Mouse (Mus musculus) thymus, postnatal 36 days (tissue): ENCODE results near the gene Nceh1.

Experiments
- DNase-seq, 2 experiments: peaks; one replicate each; pipeline ENCODE4 v3.0.0; 2022; ENCODE audit warnings: mixed read lengths in 2 of 2

Nceh1 gene

GRCm38 (mm10) chr3:27191856-27192255 lies 9.1 kb downstream of the Nceh1 start:
- no peak for DNase-seq

- DNase-seq, result peak in 1 of 2 experiments; percentile 16
Measured at GRCm38 (mm10) chr3:27193844-27194317, 11.1 kb downstream of the Nceh1 start.

GRCm38 (mm10) chr3:27195153-27195552 lies 12.4 kb downstream of the Nceh1 start:
- DNase-seq, result no peak

GRCm38 (mm10) chr3:27195573-27196227 lies 12.9 kb downstream of the Nceh1 start:
- DNase-seq, result no peak

GRCm38 (mm10) chr3:27196529-27196928 lies 13.8 kb downstream of the Nceh1 start:
- no peak for DNase-seq

DNA sequence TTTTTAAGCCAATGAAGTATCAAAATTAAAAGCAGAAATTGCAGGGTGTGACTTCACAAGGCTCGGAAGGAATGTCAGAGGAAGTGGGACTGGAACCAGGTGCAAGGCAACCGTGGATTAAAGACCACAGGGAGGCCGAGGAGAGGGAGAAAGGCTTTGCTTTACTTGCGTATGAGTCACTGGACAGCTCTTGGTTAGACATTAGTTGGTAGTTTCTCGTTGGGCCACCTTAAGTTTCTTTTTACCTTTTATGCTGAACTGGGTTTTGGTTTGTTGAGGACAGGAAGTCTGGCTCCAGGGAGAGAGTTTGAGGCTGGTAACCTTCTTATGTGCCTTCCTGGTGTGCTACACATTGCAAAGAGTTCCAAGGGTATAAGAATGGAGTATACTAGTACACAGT lies 15.1 kb downstream of the Nceh1 start:
- DNase-seq, result no peak

DNA sequence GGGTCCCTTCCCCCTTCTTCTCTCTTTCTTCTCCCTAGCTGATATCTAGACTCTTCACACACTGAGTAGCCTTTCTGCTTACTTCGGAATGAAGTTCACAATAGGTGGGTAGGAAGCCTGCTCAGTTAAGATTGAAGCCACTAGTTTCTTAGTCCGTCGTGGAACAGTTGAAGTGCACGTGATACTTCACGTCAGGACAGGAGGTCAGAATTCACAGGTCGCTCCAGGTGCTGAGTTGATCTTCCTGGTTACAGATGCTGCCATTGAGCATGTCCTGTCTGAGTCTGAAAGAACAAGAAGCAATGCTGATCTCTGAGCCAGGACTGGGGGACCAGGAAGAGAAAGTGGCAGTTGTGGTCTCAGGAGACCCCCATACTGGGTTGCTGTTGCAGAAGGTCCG lies 16.4 kb downstream of the Nceh1 start:
- no peak for DNase-seq

GRCm38 (mm10) chr3:27201728-27202411 lies 19.1 kb downstream of the Nceh1 start:
- no peak for DNase-seq

- DNase-seq, result no peak
Measured at GRCm38 (mm10) chr3:27205068-27205467, 22.3 kb downstream of the Nceh1 start.

GRCm38 (mm10) chr3:27205514-27206220 lies 22.9 kb downstream of the Nceh1 start:
- no peak for DNase-seq

GRCm38 (mm10) chr3:27206221-27206560 lies 23.4 kb downstream of the Nceh1 start:
- no peak for DNase-seq

- DNase-seq, result no peak
Measured at GRCm38 (mm10) chr3:27206577-27206976, 23.8 kb downstream of the Nceh1 start.

DNA sequence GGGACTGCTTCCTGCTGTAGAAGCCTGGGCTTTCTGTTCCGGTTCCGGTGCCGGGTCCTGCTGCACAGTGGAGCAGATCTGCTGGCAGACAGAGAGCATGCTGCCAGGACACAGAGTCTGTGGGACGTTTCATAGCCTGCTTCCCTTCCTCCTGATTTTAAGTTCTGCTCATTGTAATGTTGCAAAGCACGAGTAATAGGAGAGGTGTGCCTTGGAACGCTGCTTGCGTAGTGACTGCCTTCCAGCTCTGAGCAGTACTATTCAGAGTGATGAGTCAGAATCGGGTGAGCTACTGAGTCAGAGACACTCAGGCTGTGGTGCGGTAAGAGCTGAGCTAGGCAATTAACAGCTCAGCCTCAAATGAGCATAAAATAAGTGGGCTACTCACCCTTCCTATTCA lies 26.9 kb downstream of the Nceh1 start:
- DNase-seq, result no peak

- DNase-seq, result no peak
Measured at GRCm38 (mm10) chr3:27210271-27210670, 27.5 kb downstream of the Nceh1 start.

- DNase-seq, result no peak
Measured at GRCm38 (mm10) chr3:27214016-27214816, 31.5 kb downstream of the Nceh1 start.

DNA sequence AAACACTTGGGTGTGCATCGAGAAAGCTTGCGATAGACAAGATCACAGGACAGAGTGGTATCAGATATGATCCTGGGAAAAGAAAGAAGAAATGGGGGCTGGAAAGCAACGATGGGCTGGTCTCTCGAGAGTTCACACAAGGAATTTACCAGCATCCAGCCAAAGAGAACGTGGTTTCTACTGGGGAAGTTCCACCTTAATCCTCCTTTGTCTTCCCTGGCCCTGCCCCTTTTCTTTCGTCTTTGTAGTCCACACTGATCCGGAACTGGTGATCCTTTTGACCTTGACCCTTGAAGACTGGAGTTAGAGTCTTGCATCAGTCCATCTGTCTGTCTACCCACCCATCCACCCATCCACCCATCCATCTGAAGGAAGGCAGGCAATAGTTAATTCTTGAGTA lies 34.6 kb downstream of the Nceh1 start:
- DNase-seq, result no peak

DNA sequence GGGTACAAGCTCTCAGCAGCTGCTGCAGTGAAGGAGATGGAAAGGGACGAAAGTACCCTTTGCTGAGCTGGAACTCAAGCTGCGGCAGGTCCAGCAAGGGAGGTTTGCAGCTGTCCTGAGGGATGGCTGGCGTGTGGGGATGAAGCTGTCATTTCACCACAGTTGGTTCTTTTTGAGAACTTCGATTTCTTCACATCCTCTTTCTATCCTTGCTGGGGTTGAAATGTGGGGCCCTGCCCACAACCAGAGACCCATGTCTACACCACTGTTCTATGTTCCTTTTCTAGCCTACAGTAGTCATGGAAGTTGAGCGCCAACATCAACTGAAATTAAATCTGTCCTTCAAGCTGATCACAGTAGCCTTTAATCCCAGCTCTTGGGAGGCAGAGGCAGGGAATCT lies 35.8 kb downstream of the Nceh1 start:
- no peak for DNase-seq

- no peak for DNase-seq
Measured at GRCm38 (mm10) chr3:27222052-27222451, 39.3 kb downstream of the Nceh1 start.

- no peak for DNase-seq
Measured at GRCm38 (mm10) chr3:27222488-27222887, 39.7 kb downstream of the Nceh1 start.

DNA sequence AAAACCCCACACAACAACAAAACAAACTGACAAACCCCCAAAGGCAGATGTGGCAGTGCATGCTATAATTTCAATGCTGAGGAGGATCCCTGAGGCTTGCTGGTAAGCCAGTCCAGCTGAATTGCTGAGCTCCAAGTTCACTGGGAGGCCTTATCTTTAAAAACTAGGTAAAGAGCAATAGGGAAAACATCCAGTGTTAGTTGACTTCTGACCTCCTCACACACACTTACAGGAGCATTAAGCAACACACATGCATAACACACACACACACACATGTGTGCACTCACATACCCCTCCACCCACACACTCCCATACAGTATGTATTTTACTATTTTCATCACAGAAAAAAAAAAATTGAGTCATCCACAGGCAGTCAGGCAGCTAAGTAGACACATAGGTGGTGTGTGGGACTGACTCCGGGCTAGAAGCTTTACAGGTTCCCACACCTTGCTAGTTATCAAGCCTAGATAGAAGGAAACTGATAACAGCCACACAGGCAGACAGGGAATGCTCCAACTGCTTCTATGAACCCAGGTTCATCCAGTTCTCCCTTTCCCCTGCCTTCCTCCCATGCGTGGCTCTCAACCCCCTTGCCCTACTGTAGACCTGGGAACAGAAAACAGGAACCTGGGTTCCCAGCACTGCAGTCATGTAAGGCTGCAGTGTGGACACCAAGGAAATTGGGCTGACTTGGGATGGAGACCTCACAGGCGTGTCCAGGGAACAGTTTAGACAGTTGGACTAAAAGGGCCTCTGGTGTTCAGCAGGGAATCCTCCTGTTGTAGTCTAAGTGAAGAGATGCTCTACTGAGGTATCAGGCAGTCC lies 45.1 kb downstream of the Nceh1 start:
- DNase-seq, result no peak

GRCm38 (mm10) chr3:27228530-27229309 lies 46.0 kb downstream of the Nceh1 start:
- no peak for DNase-seq
